ENCODE assay signal across 8 mouse cellular contexts in the genomic region with DNA sequence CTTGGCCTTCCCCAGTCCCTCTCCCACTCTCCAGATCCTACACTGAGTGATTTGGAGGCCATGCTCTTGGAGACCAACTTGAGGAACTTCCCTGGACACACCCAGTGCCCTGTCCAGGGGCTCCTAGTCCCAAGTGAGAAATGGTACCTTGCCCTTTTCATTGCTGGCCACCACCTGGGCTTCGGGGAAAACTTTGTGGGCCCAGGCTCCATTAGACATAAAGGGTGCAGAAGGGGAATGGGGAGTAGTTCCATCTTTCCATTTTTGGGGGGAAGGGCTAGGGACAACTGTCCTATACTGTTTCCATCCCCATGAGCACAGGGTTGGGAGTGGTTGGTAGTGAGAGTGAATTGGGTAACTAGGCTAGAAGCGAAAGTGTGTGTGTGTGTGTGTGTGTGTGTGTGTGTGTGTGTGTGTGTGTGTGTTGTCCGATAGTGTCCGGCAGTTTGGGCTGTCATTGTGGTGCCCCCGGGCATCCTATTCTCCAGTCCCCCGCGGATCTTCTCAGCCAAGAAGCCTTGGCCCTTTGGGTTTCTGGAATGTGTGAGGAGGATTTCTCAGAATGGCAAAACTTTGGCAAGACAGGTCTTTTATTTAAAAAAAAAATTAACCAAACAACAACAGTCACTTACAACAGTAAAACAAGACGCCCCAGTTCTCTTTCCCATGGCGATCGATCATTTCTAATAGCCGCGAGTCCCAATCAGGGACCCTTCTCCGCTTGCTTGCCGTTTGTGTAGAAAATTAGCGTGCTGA. TPM values are rescaled to one million over a fixed set of nuclear protein-coding genes. Genes with fewer than 3 reads are reported as not detected.
DNase-seq lines count a peak whose midpoint lies in the region; ATAC-seq and TF ChIP-seq lines count a peak whose summit lies in the region.

No protein-coding gene starts in this region.

- no peaks in the 10 kb centered on the region for H3K27me3 ChIP-seq in CH12.LX (replicated peaks)
- H3K27me3 ChIP-seq in forebrain, embryonic 16.5 days (replicated peaks; ENCODE audit: control insufficient read depth, insufficient read depth, low read length) = peaks cover 60% of the 10 kb centered on the region
- peaks cover 60% of the 10 kb centered on the region for H3K27me3 ChIP-seq in intestine, embryonic 16.5 days (replicated peaks; ENCODE audit: control insufficient read depth, insufficient read depth, low read length)
- peaks cover 30% of the 10 kb centered on the region for H3K27me3 ChIP-seq in neural tube, embryonic 12.5 days (replicated peaks)

- TF ChIP-seq RAD21 in CH12.LX (IDR thresholded peaks at IDR 0.05; ENCODE audit: low read depth, low read length) = no peak

- 0 out of 2 replicates have a peak, but pooled peaks have one; percentile 16 for TF ChIP-seq POLR2A in CH12.LX (IDR thresholded peaks at IDR 0.05; ENCODE audit: low read depth, low read length)

- in situ Hi-C loops in CH12.LX (cut with MboI; ENCODE audit: low pct_ligation_motif_present, low pct_unique_long_range_greater_than_20kb, low sequenced_read_pairs) = loop anchor here (5.0 kb wide), 1 partner anchor 158 kb away; no protein-coding TSS in a partner anchor

- peak overlapping the region; percentile 78 for H3K4me2 ChIP-seq in CH12.LX (ENCODE audit: insufficient read depth, low read depth, poor library complexity, severe bottlenecking)
- H3K4me2 ChIP-seq in forebrain, embryonic 16.5 days (ENCODE audit: low read length) = peak overlapping the region; percentile 35
- H3K4me2 ChIP-seq in intestine, embryonic 16.5 days (ENCODE audit: low read depth, low read length) = peak overlapping the region; percentile 48
- H3K4me2 ChIP-seq in neural tube, embryonic 12.5 days (replicated peaks) = peak overlapping the region; percentile 87

- no peak for TF ChIP-seq CTCF in CH12.LX (conservative IDR thresholded peaks at IDR 0.05 in 1 of 2, IDR thresholded peaks at IDR 0.05 in 1 of 2; ENCODE audit: low read depth in 2 of 2, low read length in 2 of 2)

- H3K79me2 ChIP-seq in CH12.LX (replicated peaks; ENCODE audit: control insufficient read depth, extremely low read depth, insufficient read depth, poor library complexity, severe bottlenecking) = peaks cover 51% of the 10 kb centered on the region

- peak; percentile 52 for DNase-seq in embryo, embryonic 10.5 days (ENCODE audit: low spot score)
- no peak for DNase-seq in embryo, embryonic 10 days (ENCODE audit: low spot score)
- no peak for DNase-seq in CH12.LX (ENCODE audit: extremely low read depth)
- DNase-seq in urinary bladder, postnatal 25 days (ENCODE audit: low spot score) = no peak
- no peak for DNase-seq in natural killer cell, adult 2 months (ENCODE audit: low spot score in 2 of 2)

- dilution Hi-C loops in CH12.LX (cut with MboI; ENCODE audit: extremely low pct_ligation_motif_present, extremely low pct_unique_long_range_greater_than_20kb, low sequenced_read_pairs) = no loop called here

- H3K36me3 ChIP-seq in CH12.LX (replicated peaks in 1 of 2; ENCODE audit: control insufficient read depth in 1 of 2, insufficient read depth in 1 of 2, low read length in 1 of 2) = peaks cover 0 to 8% of the 10 kb centered on the region in 2 experiments
- H3K36me3 ChIP-seq in forebrain, embryonic 16.5 days (ENCODE audit: control insufficient read depth, insufficient read depth) = no peaks in the 10 kb centered on the region
- H3K36me3 ChIP-seq in intestine, embryonic 16.5 days (ENCODE audit: control insufficient read depth, insufficient read depth, low read length) = no peaks in the 10 kb centered on the region
- H3K36me3 ChIP-seq in neural tube, embryonic 12.5 days = no peaks in the 10 kb centered on the region

- H3K9ac ChIP-seq in CH12.LX (ENCODE audit: insufficient read depth, low read depth) = peak overlapping the region; percentile 70
- H3K9ac ChIP-seq in forebrain, embryonic 16.5 days (replicated peaks; ENCODE audit: low read depth, low read length) = no peak overlapping the region; the same call in none of the 2 replicates
- H3K9ac ChIP-seq in intestine, embryonic 16.5 days (ENCODE audit: low read depth, low read length) = peak overlapping the region; percentile 39; the same call in 1 of the 2 replicates
- H3K9ac ChIP-seq in neural tube, embryonic 12.5 days = peak overlapping the region; percentile 92

- H3K4me1 ChIP-seq in CH12.LX (ENCODE audit: control insufficient read depth in 1 of 2, insufficient read depth in 2 of 2) = peaks cover 0 to 24% of the 10 kb centered on the region in 2 experiments; a peak in 2 of 4 replicates
- peaks cover 20% of the 10 kb centered on the region for H3K4me1 ChIP-seq in forebrain, embryonic 16.5 days (replicated peaks; ENCODE audit: control insufficient read depth, insufficient read depth, low read length)
- H3K4me1 ChIP-seq in intestine, embryonic 16.5 days (ENCODE audit: control insufficient read depth, insufficient read depth, low read length) = 0 out of 2 replicates have a peak, but pooled peaks cover 4% of the 10 kb centered on the region
- peaks cover 35% of the 10 kb centered on the region for H3K4me1 ChIP-seq in neural tube, embryonic 12.5 days

- no peak for TF ChIP-seq EP300 in CH12.LX (IDR thresholded peaks at IDR 0.05; ENCODE audit: low read length)

- ATAC-seq in forebrain, embryonic 16.5 days = no peak
- ATAC-seq in intestine, embryonic 16.5 days = no peak
- no peak for ATAC-seq in neural tube, embryonic 12.5 days (ENCODE audit: low FRiP score, low read depth)

- 1% methylated on average over 15 of the region's 15 CpGs for WGBS in forebrain, embryonic 16.5 days
- 4% methylated on average over 15 of the region's 15 CpGs for WGBS in intestine, embryonic 16.5 days
- WGBS in neural tube, embryonic 12.5 days = 0% methylated on average over 15 of the region's 15 CpGs

- H3K4me3 ChIP-seq in CH12.LX (replicated peaks in 1 of 3; ENCODE audit: low read depth in 2 of 3, low read length in 2 of 3, poor library complexity in 1 of 3) = peak overlapping the region; percentile 67 to 98 (median 86)
- peak overlapping the region; percentile 37 for H3K4me3 ChIP-seq in forebrain, embryonic 16.5 days (replicated peaks; ENCODE audit: low read length)
- H3K4me3 ChIP-seq in intestine, embryonic 16.5 days (ENCODE audit: low read length) = peak overlapping the region; percentile 35
- peak overlapping the region; percentile 67 for H3K4me3 ChIP-seq in neural tube, embryonic 12.5 days

- H3K27ac ChIP-seq in CH12.LX (ENCODE audit: insufficient read depth, low read depth) = peak overlapping the region; percentile 68
- peak overlapping the region; percentile 53 for H3K27ac ChIP-seq in forebrain, embryonic 16.5 days (ENCODE audit: low read length)
- no peak overlapping the region for H3K27ac ChIP-seq in intestine, embryonic 16.5 days (ENCODE audit: low read length)
- peak overlapping the region; percentile 20; the same call in 1 of the 2 replicates for H3K27ac ChIP-seq in neural tube, embryonic 12.5 days

- H3K9me3 ChIP-seq in CH12.LX (replicated peaks; ENCODE audit: low read length) = no peaks in the 10 kb centered on the region
- 0 out of 2 replicates have a peak, but pooled peaks cover 2% of the 10 kb centered on the region for H3K9me3 ChIP-seq in forebrain, embryonic 16.5 days (ENCODE audit: control insufficient read depth, low read length)
- H3K9me3 ChIP-seq in intestine, embryonic 16.5 days (ENCODE audit: control insufficient read depth, low read length) = no peaks in the 10 kb centered on the region
- H3K9me3 ChIP-seq in neural tube, embryonic 12.5 days = no peaks in the 10 kb centered on the region

TF ChIP-seq in CH12.LX, 34 proteins besides CTCF, POLR2A, EP300 and RAD21 (continues in another document):
- TF ChIP-seq NELFE (IDR thresholded peaks at IDR 0.05; ENCODE audit: low read depth, low read length) (no peak), ELF1 (IDR thresholded peaks at IDR 0.05; ENCODE audit: low read depth, low read length) (no peak), UBTF (IDR thresholded peaks at IDR 0.05; ENCODE audit: low read depth, low read length) (0 out of 2 replicates have a peak, but pooled peaks have one; percentile 29), MXI1 (IDR thresholded peaks at IDR 0.05; ENCODE audit: low read depth, low read length) (no peak; the same call in 1 of the 2 replicates), IRF4 (IDR thresholded peaks at IDR 0.05; ENCODE audit: low read depth, low read length) (peak; percentile 88), ETS1 (conservative IDR thresholded peaks at IDR 0.05; ENCODE audit: low read depth, low read length) (no peak; the same call in 1 of the 2 replicates), ZMIZ1 (IDR thresholded peaks at IDR 0.05; ENCODE audit: low read depth, low read length) (no peak), NRF1 (IDR thresholded peaks at IDR 0.05; ENCODE audit: low read depth, low read length) (no peak), USF1 (IDR thresholded peaks at IDR 0.05; ENCODE audit: low read depth, low read length) (no peak), MAFK (IDR thresholded peaks at IDR 0.05; ENCODE audit: insufficient replicate concordance, low read length) (peak; percentile 29; the same call in 1 of the 2 replicates), PAX5 (IDR thresholded peaks at IDR 0.05; ENCODE audit: low read length) (no peak), JUN (IDR thresholded peaks at IDR 0.05; ENCODE audit: insufficient read depth, low read depth, low read length) (no peak), MAZ (IDR thresholded peaks at IDR 0.05; ENCODE audit: low read depth, low read length) (no peak), POLR2AphosphoS2 (IDR thresholded peaks at IDR 0.05; ENCODE audit: low read depth, low read length) (no peak; the same call in 1 of the 2 replicates), TCF12 (IDR thresholded peaks at IDR 0.05; ENCODE audit: low read depth, low read length) (peak; percentile 28; the same call in 1 of the 2 replicates), SMC3 (IDR thresholded peaks at IDR 0.05; ENCODE audit: low read depth, low read length) (no peak), E2F4 (IDR thresholded peaks at IDR 0.05; ENCODE audit: insufficient replicate concordance, low read depth, low read length) (no peak), ZNF384 (IDR thresholded peaks at IDR 0.05; ENCODE audit: low read depth, low read length) (peak; percentile 56; the same call in 1 of the 2 replicates), CHD2 (IDR thresholded peaks at IDR 0.05; ENCODE audit: low read length) (no peak), BHLHE40 (IDR thresholded peaks at IDR 0.05; ENCODE audit: low read depth, low read length) (peak; percentile 60), GABPA (IDR thresholded peaks at IDR 0.05; ENCODE audit: insufficient replicate concordance, low read depth, low read length) (no peak), KAT2A (IDR thresholded peaks at IDR 0.05; ENCODE audit: insufficient replicate concordance, low read length) (no peak)

RNA-seq across cellular contexts. Expression of a gene that starts 2.2 kb away (rescaled TPM):
- total RNA-seq in CH12.LX (2012; rRNA removed) (24.9 and 37.8 TPM in 2 replicates), CH12.LX (2014; rRNA removed) (42.8 and 44.2 TPM in 2 replicates)
- polyA plus RNA-seq in CH12.LX (2012; ENCODE audit: insufficient read length, low read depth) = 52.5 and 60.7 TPM in 2 replicates
- polyA plus RNA-seq in forebrain, embryonic 16.5 days (2015; fragmentation: Nextera tagmentation; extraction: Ambion mirVana) = 33.9 and 43.7 TPM in 2 replicates
- polyA plus RNA-seq in intestine, embryonic 16.5 days (2015; fragmentation: Nextera tagmentation; extraction: Ambion mirVana) = 7.9 and 8.7 TPM in 2 replicates
- 109 and 112 TPM in 2 replicates for polyA plus RNA-seq in neural tube, embryonic 12.5 days (2016; fragmentation: Nextera tagmentation; extraction: Ambion mirVana)

Comparison
In these comparisons a context has a peak if more than half of its experiments do, and no peak if none do; other contexts are left out.
1. H3K4me2 ChIP-seq: peak in every context shown above with its lines; median percentile 87 in neural tube, embryonic 12.5 days; 78 in CH12.LX; 48 in intestine, embryonic 16.5 days; 35 in forebrain, embryonic 16.5 days.
2. H3K4me3 ChIP-seq: peak in every context shown above with its lines; median percentile 86 in CH12.LX; 67 in neural tube, embryonic 12.5 days; 37 in forebrain, embryonic 16.5 days; 35 in intestine, embryonic 16.5 days.